Mouse (Mus musculus) hindbrain, embryonic 12.5 days (tissue): Measurements from ENCODE around the gene Ak3. TPM values are rescaled to one million over a fixed set of nuclear protein-coding genes. Genes with fewer than 3 reads are reported as not detected.
A peak's percentile ranks its signal among the peaks of the same experiment; 100 is the strongest.

Experiments used
- ATAC-seq: fragments of 200-750 bp; cut with Nextera tagmentation; 2 replicates; pipeline ENCODE4 v1.8.0; 2017; ENCODE audit warnings: moderate TSS enrichment; ENCODE audit not compliant: low FRiP score
- H3K27ac ChIP-seq: fragments of 300-500 bp; sonication (generic); 2 replicates; pipeline ENCODE4 v1.5.1; 2016; ENCODE audit warnings: mild to moderate bottlenecking
- H3K27me3 ChIP-seq: fragments of 300-500 bp; sonication (generic); 2 replicates; pipeline ENCODE4 v1.6.1; 2016; ENCODE audit warnings: mild to moderate bottlenecking
- H3K36me3 ChIP-seq: fragments of 300-500 bp; sonication (generic); 2 replicates; pipeline ENCODE4 v1.6.1; 2016; ENCODE audit warnings: mild to moderate bottlenecking
- H3K4me1 ChIP-seq: fragments of 300-500 bp; sonication (generic); 2 replicates; pipeline ENCODE4 v1.6.1; 2016
- H3K4me2 ChIP-seq: fragments of 300-500 bp; sonication (generic); replicated peaks from 2 replicates; pipeline ENCODE4 v1.6.1; 2016; ENCODE audit warnings: mild to moderate bottlenecking
- H3K4me3 ChIP-seq: fragments of 300-500 bp; sonication (generic); 2 replicates; pipeline ENCODE4 v1.5.1; 2016; ENCODE audit warnings: mild to moderate bottlenecking
- H3K9ac ChIP-seq: fragments of 300-500 bp; sonication (generic); 2 replicates; pipeline ENCODE4 v1.6.1; 2016; ENCODE audit warnings: mild to moderate bottlenecking, moderate library complexity
- H3K9me3 ChIP-seq: fragments of 300-500 bp; sonication (generic); replicated peaks from 2 replicates; pipeline ENCODE4 v1.6.1; 2016; ENCODE audit warnings: mild to moderate bottlenecking
- WGBS: fragments of 180-500 bp; shearing (Covaris S2); methylation state at CpG from one replicate; pipeline ENCODE4 v1.1.7; 2016; 5-methylcytosine and 5-hydroxymethylcytosine counted together
- polyA plus RNA-seq: library from polyadenylated mRNA; unstranded; fragments of >200 nt; fragmentation: Nextera tagmentation; extraction: Ambion mirVana; gene quantifications from 2 replicates; pipeline ENCODE4 v1.2.1, GENCODE M21; 2016

The Ak3 gene
- polyA plus RNA-seq, 1 experiment from 2014 or later: 69.3 TPM

DNA sequence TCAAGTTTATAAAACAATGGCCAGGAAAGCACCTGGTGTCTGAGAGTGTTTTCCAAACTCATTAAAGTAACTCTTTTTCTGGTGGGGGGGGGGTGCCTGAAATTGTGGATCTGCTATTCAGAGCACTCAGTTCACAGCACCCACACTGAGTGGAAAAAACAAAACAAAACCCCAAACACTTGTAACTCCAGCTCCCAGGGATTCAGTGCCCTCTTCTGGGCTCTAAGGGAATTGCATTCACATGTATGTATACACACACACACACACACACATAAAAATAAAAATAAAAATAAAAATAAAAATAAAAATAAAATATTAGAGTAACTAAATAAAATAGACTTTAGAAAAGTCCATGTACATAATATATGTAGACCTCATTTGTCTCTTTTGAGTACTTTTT, 8.4 kb downstream of the Ak3 start:
- ATAC-seq: no peak
- H3K4me1 ChIP-seq: peaks cover 3% of the 10 kb centered on the region; the same call in 1 of the 2 replicates
- H3K27me3 ChIP-seq: no peaks in the 10 kb centered on the region
- H3K36me3 ChIP-seq: peaks cover 27% of the 10 kb centered on the region; the same call in 1 of the 2 replicates
- H3K27ac ChIP-seq: no peak overlapping the region
- no peak overlapping the region for H3K9ac ChIP-seq
- H3K4me2 ChIP-seq: no peak overlapping the region
- no peak overlapping the region for H3K4me3 ChIP-seq
- peaks cover 3% of the 10 kb centered on the region; the same call in 1 of the 2 replicates for H3K9me3 ChIP-seq

DNA sequence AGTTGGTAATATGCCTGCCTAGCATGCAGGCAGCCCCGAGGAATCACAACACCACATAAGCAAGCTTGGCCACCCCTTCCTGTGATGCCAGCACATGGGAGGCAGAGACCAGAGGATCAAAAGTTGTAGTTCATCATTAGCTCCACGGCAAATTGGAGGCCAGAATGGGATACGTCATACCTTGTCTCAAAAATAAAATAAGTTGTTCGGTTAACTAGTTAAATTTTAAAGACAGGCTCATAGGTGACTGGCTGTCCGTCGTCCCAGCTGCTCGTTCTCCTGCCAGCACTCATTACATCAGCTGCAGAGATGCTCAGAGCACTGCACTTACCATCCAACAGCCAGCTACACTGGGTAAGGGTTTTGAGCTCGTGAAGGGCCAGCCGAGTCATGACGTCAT, 10.2 kb downstream of the Ak3 start:
- H3K4me3 ChIP-seq: no peak overlapping the region
- H3K9ac ChIP-seq: no peak overlapping the region
- peaks cover 31% of the 10 kb centered on the region; the same call in 1 of the 2 replicates for H3K36me3 ChIP-seq
- no peaks in the 10 kb centered on the region for H3K27me3 ChIP-seq
- H3K27ac ChIP-seq: no peak overlapping the region
- no peak for ATAC-seq
- 93% methylated on average over 10 of the region's 10 CpGs for WGBS
- H3K4me2 ChIP-seq: no peak overlapping the region
- H3K4me1 ChIP-seq: no peaks in the 10 kb centered on the region
- H3K9me3 ChIP-seq: peaks cover 3% of the 10 kb centered on the region; the same call in 1 of the 2 replicates

GRCm38 (mm10) chr19:29037026-29037425, 10.7 kb downstream of the Ak3 start:
- 91% methylated on average over 5 of the region's 5 CpGs for WGBS
- H3K36me3 ChIP-seq: peaks cover 31% of the 10 kb centered on the region; the same call in 1 of the 2 replicates
- no peak overlapping the region for H3K27ac ChIP-seq
- H3K4me3 ChIP-seq: no peak overlapping the region
- no peaks in the 10 kb centered on the region for H3K4me1 ChIP-seq
- peaks cover 3% of the 10 kb centered on the region; the same call in 1 of the 2 replicates for H3K9me3 ChIP-seq
- H3K9ac ChIP-seq: no peak overlapping the region
- H3K27me3 ChIP-seq: no peaks in the 10 kb centered on the region
- no peak overlapping the region for H3K4me2 ChIP-seq
- ATAC-seq: no peak

- Histone ChIP-seq H3K27me3 (no peaks in the 10 kb centered on the region), H3K27ac (no peak overlapping the region), H3K36me3 (peaks cover 34% of the 10 kb centered on the region; the same call in 1 of the 2 replicates), H3K4me3 (no peak overlapping the region), H3K9me3 (no peaks in the 10 kb centered on the region), H3K4me2 (no peak overlapping the region), H3K4me1 (no peaks in the 10 kb centered on the region), H3K9ac (no peak overlapping the region)
- no peak for ATAC-seq
Measured at GRCm38 (mm10) chr19:29032662-29033061, 15.1 kb downstream of the Ak3 start.

DNA sequence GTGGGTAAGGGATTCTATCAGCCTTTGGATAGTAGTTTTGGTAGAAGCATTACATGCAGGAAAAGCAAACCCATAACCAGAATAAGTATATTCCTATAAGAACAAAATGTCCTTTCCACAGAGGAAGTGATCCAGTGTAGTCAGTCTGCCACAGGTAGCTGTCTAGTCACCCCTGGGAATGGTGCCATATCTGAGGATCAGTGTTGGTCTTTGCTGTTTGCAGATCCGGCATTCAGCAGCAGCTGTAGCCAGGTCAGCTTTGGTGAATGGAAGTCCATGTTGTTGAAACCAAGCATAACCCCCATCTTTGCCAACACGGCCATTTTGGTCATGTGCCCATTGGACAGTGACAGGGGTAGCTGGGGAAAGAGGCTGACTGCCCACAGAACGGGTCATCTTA, 16.0 kb downstream of the Ak3 start:
- Histone ChIP-seq H3K4me1 (no peaks in the 10 kb centered on the region), H3K4me2 (no peak overlapping the region), H3K9ac (no peak overlapping the region), H3K4me3 (no peak overlapping the region), H3K9me3 (no peaks in the 10 kb centered on the region), H3K27ac (no peak overlapping the region), H3K36me3 (peaks cover 27% of the 10 kb centered on the region; the same call in 1 of the 2 replicates), H3K27me3 (no peaks in the 10 kb centered on the region)
- ATAC-seq: no peak
- 97% methylated on average over 3 of the region's 3 CpGs for WGBS

- WGBS: 82% methylated on average over 11 of the region's 11 CpGs
- Histone ChIP-seq H3K9me3 (no peaks in the 10 kb centered on the region), H3K4me2 (no peak overlapping the region), H3K27ac (peak overlapping the region; percentile 48; the same call in 1 of the 2 replicates), H3K27me3 (no peaks in the 10 kb centered on the region), H3K4me1 (no peaks in the 10 kb centered on the region), H3K36me3 (peaks cover 62% of the 10 kb centered on the region), H3K4me3 (no peak overlapping the region), H3K9ac (no peak overlapping the region)
- peak; percentile 52; the same call in 1 of the 2 replicates for ATAC-seq
Measured at GRCm38 (mm10) chr19:29024391-29024947, 23.3 kb downstream of the Ak3 start.

DNA sequence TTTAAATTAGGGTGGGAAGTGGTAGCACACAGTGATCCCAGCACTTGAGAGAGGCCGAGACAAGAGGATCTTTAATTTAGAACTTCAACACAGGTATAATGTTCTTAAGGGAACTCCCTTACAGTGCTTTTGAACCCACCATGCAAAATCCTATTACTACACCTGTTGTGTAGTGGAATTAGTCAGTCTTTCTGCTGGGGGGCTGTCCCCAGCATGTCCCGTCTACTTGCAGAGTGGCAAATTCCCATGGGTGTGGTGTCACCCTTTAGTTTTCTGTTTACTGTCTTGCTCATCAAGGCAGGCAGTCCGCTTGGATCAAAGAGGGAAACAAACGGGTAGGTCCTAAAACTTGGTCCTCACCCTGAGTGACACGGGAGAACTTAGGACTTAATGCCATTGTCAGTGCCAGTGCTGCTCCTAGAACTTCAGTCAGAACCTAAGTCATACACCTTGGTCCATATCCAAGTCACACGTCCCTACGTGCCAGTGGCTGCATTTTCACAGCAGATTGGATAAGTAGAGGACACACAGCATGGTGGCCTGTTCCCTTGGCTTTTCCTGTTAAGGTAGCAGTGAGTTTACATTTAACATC, 25.9 kb downstream of the Ak3 start:
- 93% methylated on average over 7 of the region's 7 CpGs for WGBS
- Histone ChIP-seq H3K36me3 (peaks cover 79% of the 10 kb centered on the region), H3K9me3 (no peaks in the 10 kb centered on the region), H3K4me1 (no peaks in the 10 kb centered on the region), H3K4me3 (no peak overlapping the region), H3K27me3 (no peaks in the 10 kb centered on the region), H3K4me2 (no peak overlapping the region), H3K27ac (no peak overlapping the region), H3K9ac (no peak overlapping the region)
- ATAC-seq: no peak

- WGBS: 90% methylated on average over 3 of the region's 3 CpGs
- H3K36me3 ChIP-seq: peaks cover 69% of the 10 kb centered on the region
- no peak overlapping the region for H3K9ac ChIP-seq
- H3K4me2 ChIP-seq: no peak overlapping the region
- H3K9me3 ChIP-seq: no peaks in the 10 kb centered on the region
- no peaks in the 10 kb centered on the region for H3K27me3 ChIP-seq
- ATAC-seq: no peak
- no peaks in the 10 kb centered on the region for H3K4me1 ChIP-seq
- H3K27ac ChIP-seq: no peak overlapping the region
- no peak overlapping the region for H3K4me3 ChIP-seq
Measured at GRCm38 (mm10) chr19:29019647-29020046, 28.1 kb downstream of the Ak3 start.

DNA sequence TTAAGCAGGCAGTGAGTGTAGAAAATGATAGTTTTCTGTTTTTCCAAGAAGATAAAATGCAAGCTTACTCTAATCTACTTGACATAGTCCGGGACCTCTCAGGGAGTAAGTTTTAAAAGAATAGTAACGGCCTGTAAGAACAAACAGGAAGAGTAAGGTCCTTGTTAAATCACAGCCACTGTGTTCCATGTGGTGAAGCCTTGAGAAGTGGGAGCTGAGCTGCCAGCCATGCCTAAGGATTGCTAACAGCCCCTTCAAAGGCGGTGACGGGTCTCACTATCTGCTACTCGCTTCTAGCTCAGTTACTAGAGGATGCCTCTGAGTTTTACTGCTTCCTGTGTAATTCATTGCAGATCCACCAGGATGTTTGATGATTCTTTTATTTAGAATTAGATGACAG, 31.0 kb downstream of the Ak3 start:
- Histone ChIP-seq H3K9me3 (no peaks in the 10 kb centered on the region), H3K4me1 (no peaks in the 10 kb centered on the region), H3K27ac (no peak overlapping the region), H3K4me2 (no peak overlapping the region), H3K4me3 (no peak overlapping the region), H3K27me3 (no peaks in the 10 kb centered on the region), H3K9ac (no peak overlapping the region), H3K36me3 (peaks cover 65% of the 10 kb centered on the region)
- no peak for ATAC-seq
- 85% methylated on average over 5 of the region's 5 CpGs for WGBS

- 95% methylated on average over 5 of the region's 5 CpGs for WGBS
- no peaks in the 10 kb centered on the region for H3K4me1 ChIP-seq
- no peak overlapping the region for H3K4me2 ChIP-seq
- ATAC-seq: no peak
- no peak overlapping the region for H3K9ac ChIP-seq
- no peaks in the 10 kb centered on the region for H3K27me3 ChIP-seq
- H3K4me3 ChIP-seq: no peak overlapping the region
- H3K27ac ChIP-seq: no peak overlapping the region
- H3K36me3 ChIP-seq: peaks cover 65% of the 10 kb centered on the region
- no peaks in the 10 kb centered on the region for H3K9me3 ChIP-seq
Measured at GRCm38 (mm10) chr19:29016204-29016765, 31.5 kb downstream of the Ak3 start.

- no peak overlapping the region for H3K4me2 ChIP-seq
- H3K9ac ChIP-seq: no peak overlapping the region
- H3K27ac ChIP-seq: no peak overlapping the region
- ATAC-seq: no peak
- WGBS: 88% methylated on average over 8 of the region's 8 CpGs
- no peaks in the 10 kb centered on the region for H3K27me3 ChIP-seq
- no peaks in the 10 kb centered on the region for H3K9me3 ChIP-seq
- no peaks in the 10 kb centered on the region for H3K4me1 ChIP-seq
- H3K36me3 ChIP-seq: peaks cover 65% of the 10 kb centered on the region
- no peak overlapping the region for H3K4me3 ChIP-seq
Measured at GRCm38 (mm10) chr19:29015410-29016203, 32.2 kb downstream of the Ak3 start.

- Histone ChIP-seq H3K27me3 (no peaks in the 10 kb centered on the region), H3K4me1 (no peaks in the 10 kb centered on the region), H3K9ac (no peak overlapping the region), H3K4me3 (no peak overlapping the region), H3K36me3 (peaks cover 60% of the 10 kb centered on the region), H3K27ac (no peak overlapping the region), H3K4me2 (no peak overlapping the region), H3K9me3 (no peaks in the 10 kb centered on the region)
- WGBS: 87% methylated on average over 5 of the region's 5 CpGs
- ATAC-seq: no peak
Measured at GRCm38 (mm10) chr19:29014466-29015055, 33.2 kb downstream of the Ak3 start.
